Mouse (Mus musculus) stomach, embryonic 16.5 days (tissue): ENCODE measurements at regions not wholly inside any gene's neighbourhood (a gene's known extent, or its start where the extent isn't known, plus 50 kb on each side); places are given as distances from the start of the nearest gene placed in this dataset.

ENCODE experiments used
- ATAC-seq: fragments of 200-750 bp; cut with Nextera tagmentation; 2 replicates; pipeline ENCODE4 v1.8.0; 2017; ENCODE audit warnings: moderate number of reproducible peaks, moderate TSS enrichment; ENCODE audit not compliant: insufficient read depth, low FRiP score
- H3K27ac ChIP-seq: fragments of 300-500 bp; sonication (generic); 2 replicates; pipeline ENCODE4 v1.5.1; 2014; ENCODE audit warnings: low read length
- H3K27me3 ChIP-seq: fragments of 300-500 bp; sonication (generic); 2 replicates; pipeline ENCODE4 v1.6.1; 2014; ENCODE audit warnings: low read length, control low read depth, mixed read lengths; ENCODE audit not compliant: control insufficient read depth, insufficient read depth
- H3K36me3 ChIP-seq: fragments of 300-500 bp; sonication (generic); 2 replicates; pipeline ENCODE4 v1.6.1; 2014; ENCODE audit warnings: low read length; ENCODE audit not compliant: control insufficient read depth, insufficient read depth
- H3K4me1 ChIP-seq: fragments of 300-500 bp; sonication (generic); 2 replicates; pipeline ENCODE4 v1.6.1; 2014; ENCODE audit warnings: low read length, control low read depth, mixed read lengths; ENCODE audit not compliant: control insufficient read depth, insufficient read depth
- H3K4me2 ChIP-seq: fragments of 300-500 bp; sonication (generic); 2 replicates; pipeline ENCODE4 v1.6.1; 2014; ENCODE audit warnings: low read depth, low read length, mixed read lengths
- H3K4me3 ChIP-seq: fragments of 300-500 bp; sonication (generic); replicated peaks from 2 replicates; pipeline ENCODE4 v1.5.1; 2014; ENCODE audit warnings: mild to moderate bottlenecking, low read length
- H3K9ac ChIP-seq: fragments of 300-500 bp; sonication (generic); 2 replicates; pipeline ENCODE4 v1.6.1; 2014; ENCODE audit warnings: low read length
- H3K9me3 ChIP-seq: fragments of 300-500 bp; sonication (generic); replicated peaks from 2 replicates; pipeline ENCODE4 v1.6.1; 2016; ENCODE audit warnings: low read length, control low read depth; ENCODE audit not compliant: control insufficient read depth
- WGBS: fragments of 180-500 bp; shearing (Covaris S2); extraction: QIAGEN DNeasy Blood & Tissue Kit; methylation state at CpG from one replicate; pipeline ENCODE4 v1.1.7; 2014; 5-methylcytosine and 5-hydroxymethylcytosine counted together

- Histone ChIP-seq H3K9ac (no peak overlapping the region), H3K36me3 (no peaks in the 10 kb centered on the region), H3K4me3 (no peak overlapping the region), H3K27ac (no peak overlapping the region), H3K4me1 (no peaks in the 10 kb centered on the region), H3K27me3 (no peaks in the 10 kb centered on the region), H3K4me2 (no peak overlapping the region), H3K9me3 (no peaks in the 10 kb centered on the region)
- WGBS = 63% methylated on average over 5 of the region's 5 CpGs
- no peak for ATAC-seq
Measured at GRCm38 (mm10) chr3:52832421-52832820, 184.6 kb downstream of the Cog6 start.

GRCm38 (mm10) chr3:52831986-52832385, 185.1 kb downstream of the Cog6 start:
- WGBS = 88% methylated on average over 1 of the region's 1 CpGs
- H3K4me1 ChIP-seq = no peaks in the 10 kb centered on the region
- H3K27me3 ChIP-seq = no peaks in the 10 kb centered on the region
- no peak overlapping the region for H3K4me2 ChIP-seq
- ATAC-seq = no peak
- no peaks in the 10 kb centered on the region for H3K9me3 ChIP-seq
- no peaks in the 10 kb centered on the region for H3K36me3 ChIP-seq
- no peak overlapping the region for H3K9ac ChIP-seq
- H3K4me3 ChIP-seq = no peak overlapping the region
- H3K27ac ChIP-seq = no peak overlapping the region

- no peak overlapping the region for H3K4me3 ChIP-seq
- H3K4me2 ChIP-seq = no peak overlapping the region
- H3K36me3 ChIP-seq = no peaks in the 10 kb centered on the region
- no peaks in the 10 kb centered on the region for H3K4me1 ChIP-seq
- H3K27me3 ChIP-seq = no peaks in the 10 kb centered on the region
- no peak for ATAC-seq
- no peaks in the 10 kb centered on the region for H3K9me3 ChIP-seq
- WGBS = 81% methylated on average over 3 of the region's 3 CpGs
- H3K27ac ChIP-seq = no peak overlapping the region
- H3K9ac ChIP-seq = no peak overlapping the region
Measured at GRCm38 (mm10) chr3:52830101-52830500, 186.9 kb downstream of the Cog6 start.

GRCm38 (mm10) chr3:52829069-52829468, 188.0 kb downstream of the Cog6 start:
- H3K36me3 ChIP-seq = no peaks in the 10 kb centered on the region
- H3K4me2 ChIP-seq = no peak overlapping the region
- no peak for ATAC-seq
- H3K27me3 ChIP-seq = no peaks in the 10 kb centered on the region
- H3K9me3 ChIP-seq = no peaks in the 10 kb centered on the region
- no peak overlapping the region for H3K9ac ChIP-seq
- no peaks in the 10 kb centered on the region for H3K4me1 ChIP-seq
- no peak overlapping the region for H3K27ac ChIP-seq
- no peak overlapping the region for H3K4me3 ChIP-seq
- 93% methylated on average over 6 of the region's 6 CpGs for WGBS

GRCm38 (mm10) chr3:52828473-52828872, 188.6 kb downstream of the Cog6 start:
- ATAC-seq = no peak
- Histone ChIP-seq H3K27me3 (no peaks in the 10 kb centered on the region), H3K9ac (no peak overlapping the region), H3K4me1 (no peaks in the 10 kb centered on the region), H3K27ac (no peak overlapping the region), H3K9me3 (no peaks in the 10 kb centered on the region), H3K4me3 (no peak overlapping the region), H3K4me2 (no peak overlapping the region), H3K36me3 (no peaks in the 10 kb centered on the region)
- WGBS = 66% methylated on average over 4 of the region's 4 CpGs

- no peaks in the 10 kb centered on the region for H3K27me3 ChIP-seq
- 80% methylated on average over 5 of the region's 5 CpGs for WGBS
Measured at GRCm38 (mm10) chr3:52822848-52823247, 194.2 kb downstream of the Cog6 start.

GRCm38 (mm10) chr3:52821450-52821849, 195.6 kb downstream of the Cog6 start:
- Histone ChIP-seq H3K4me3 (no peak overlapping the region), H3K4me1 (no peaks in the 10 kb centered on the region), H3K27me3 (no peaks in the 10 kb centered on the region), H3K4me2 (no peak overlapping the region), H3K27ac (no peak overlapping the region), H3K9ac (no peak overlapping the region), H3K36me3 (no peaks in the 10 kb centered on the region), H3K9me3 (no peaks in the 10 kb centered on the region)
- ATAC-seq = no peak
- WGBS = 43% methylated on average over 5 of the region's 5 CpGs

More at GRCm38 (mm10) chr3:52822848-52823247, 194.2 kb downstream of the Cog6 start:
- Histone ChIP-seq H3K9me3 (no peaks in the 10 kb centered on the region), H3K4me2 (no peak overlapping the region), H3K36me3 (no peaks in the 10 kb centered on the region), H3K9ac (no peak overlapping the region), H3K4me3 (no peak overlapping the region), H3K4me1 (no peaks in the 10 kb centered on the region), H3K27ac (no peak overlapping the region)
- ATAC-seq = no peak

- no peaks in the 10 kb centered on the region for H3K9me3 ChIP-seq
- H3K4me2 ChIP-seq = no peak overlapping the region
- H3K9ac ChIP-seq = no peak overlapping the region
- WGBS = 68% methylated on average over 4 of the region's 4 CpGs
- no peaks in the 10 kb centered on the region for H3K4me1 ChIP-seq
- H3K27ac ChIP-seq = no peak overlapping the region
- ATAC-seq = no peak
- H3K36me3 ChIP-seq = no peaks in the 10 kb centered on the region
- no peak overlapping the region for H3K4me3 ChIP-seq
- H3K27me3 ChIP-seq = no peaks in the 10 kb centered on the region
Measured at GRCm38 (mm10) chr3:52818401-52818800, 198.6 kb downstream of the Cog6 start.

- Histone ChIP-seq H3K4me3 (no peak overlapping the region), H3K4me1 (no peaks in the 10 kb centered on the region), H3K27me3 (no peaks in the 10 kb centered on the region), H3K4me2 (no peak overlapping the region), H3K9me3 (no peaks in the 10 kb centered on the region), H3K27ac (no peak overlapping the region), H3K9ac (no peak overlapping the region), H3K36me3 (no peaks in the 10 kb centered on the region)
- 76% methylated on average over 6 of the region's 6 CpGs for WGBS
- no peak for ATAC-seq
Measured at GRCm38 (mm10) chr3:52817416-52817815, 199.6 kb downstream of the Cog6 start.

GRCm38 (mm10) chr3:52815497-52815896, 201.5 kb downstream of the Cog6 start:
- ATAC-seq = no peak
- H3K4me1 ChIP-seq = no peaks in the 10 kb centered on the region
- no peak overlapping the region for H3K4me2 ChIP-seq
- 79% methylated on average over 7 of the region's 7 CpGs for WGBS
- no peak overlapping the region for H3K27ac ChIP-seq
- no peak overlapping the region for H3K9ac ChIP-seq
- H3K36me3 ChIP-seq = no peaks in the 10 kb centered on the region
- H3K27me3 ChIP-seq = no peaks in the 10 kb centered on the region
- no peaks in the 10 kb centered on the region for H3K9me3 ChIP-seq
- H3K4me3 ChIP-seq = no peak overlapping the region
